Mouse (Mus musculus) olfactory bulb, adult 2 months (tissue): ENCODE data around the gene Kpnb1.

ENCODE experiments used
- CTCF ChIP-seq: fragments of 200-500 bp; IDR thresholded peaks from 2 replicates; pipeline ENCODE4 v1.5.1; 2012; ENCODE audit warnings: low read depth, mild to moderate bottlenecking, low read length, moderate library complexity; ENCODE audit not compliant: insufficient read depth
- POLR2A ChIP-seq: fragments of 200-500 bp; IDR thresholded peaks from 2 replicates; pipeline ENCODE4 v1.6.1; 2012; ENCODE audit warnings: mild to moderate bottlenecking, low read depth, low read length, moderate library complexity; ENCODE audit not compliant: insufficient read depth

DNA sequence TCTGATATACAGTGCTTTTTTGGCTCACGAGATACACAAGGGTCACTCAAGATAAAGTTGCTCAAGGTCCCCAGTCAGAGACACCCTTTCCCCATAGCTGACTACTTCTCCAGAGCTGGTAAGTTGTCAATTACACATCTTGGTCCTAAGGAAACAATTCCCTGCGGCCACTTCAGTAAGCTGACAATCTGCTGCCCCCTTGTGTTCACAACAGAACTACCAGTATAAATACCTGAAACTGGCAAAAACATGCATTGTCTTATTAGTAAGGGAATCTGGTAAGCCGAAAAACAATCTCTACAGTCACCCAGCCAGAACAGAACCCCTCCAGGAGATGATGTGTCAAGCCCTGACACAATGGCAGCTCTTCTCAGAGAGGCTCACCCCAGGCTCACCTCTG, 10.8 kb downstream of the Kpnb1 start:
- TF ChIP-seq CTCF (no peak), POLR2A (no peak)
